Mouse (Mus musculus) embryonic facial prominence, embryonic 12.5 days (tissue): Measurements from ENCODE around the gene Rgsl1. TPM values are rescaled to one million over a fixed set of nuclear protein-coding genes. Genes with fewer than 3 reads are reported as not detected.
"Not testable (repeated sequence)": the region's sequence is repeated elsewhere in the genome, so short reads cannot be mapped to it uniquely, and the experiment has no call there.

Experiments used
- ATAC-seq: fragments of 200-750 bp; cut with Nextera tagmentation; 2 replicates; pipeline ENCODE4 v1.8.0; 2017; ENCODE audit not compliant: insufficient number of reproducible peaks, insufficient read depth, low FRiP score, low TSS enrichment
- H3K27ac ChIP-seq: fragments of 300-500 bp; sonication (generic); 2 replicates; pipeline ENCODE4 v1.5.1; 2016; ENCODE audit warnings: mild to moderate bottlenecking
- H3K27me3 ChIP-seq: fragments of 300-500 bp; sonication (generic); 2 replicates; pipeline ENCODE4 v1.6.1; 2016; ENCODE audit warnings: mild to moderate bottlenecking, moderate library complexity
- H3K36me3 ChIP-seq: fragments of 300-500 bp; sonication (generic); 2 replicates; pipeline ENCODE4 v1.6.1; 2016; ENCODE audit warnings: mild to moderate bottlenecking
- H3K4me1 ChIP-seq: fragments of 300-500 bp; sonication (generic); 2 replicates; pipeline ENCODE4 v1.6.1; 2016
- H3K4me2 ChIP-seq: fragments of 300-500 bp; sonication (generic); replicated peaks from 2 replicates; pipeline ENCODE4 v1.6.1; 2016; ENCODE audit warnings: mild to moderate bottlenecking, moderate library complexity
- H3K4me3 ChIP-seq: fragments of 300-500 bp; sonication (generic); 2 replicates; pipeline ENCODE4 v1.5.1; 2016; ENCODE audit warnings: mild to moderate bottlenecking
- H3K9ac ChIP-seq: fragments of 300-500 bp; sonication (generic); 2 replicates; pipeline ENCODE4 v1.6.1; 2016; ENCODE audit warnings: mild to moderate bottlenecking, moderate library complexity
- H3K9me3 ChIP-seq: fragments of 300-500 bp; sonication (generic); 2 replicates; pipeline ENCODE4 v1.6.1; 2016; ENCODE audit warnings: mild to moderate bottlenecking, moderate library complexity
- WGBS: fragments of 180-500 bp; shearing (Covaris S2); methylation state at CpG from one replicate; pipeline ENCODE4 v1.1.7; 2016; 5-methylcytosine and 5-hydroxymethylcytosine counted together
- polyA plus RNA-seq: library from polyadenylated mRNA; unstranded; fragments of >200 nt; fragmentation: Nextera tagmentation; extraction: Ambion mirVana; gene quantifications from 2 replicates; pipeline ENCODE4 v1.2.1, GENCODE M21; 2016

Rgsl1 gene
- 0.13 TPM in 1 of 2 replicates, not detected in the other for polyA plus RNA-seq

DNA sequence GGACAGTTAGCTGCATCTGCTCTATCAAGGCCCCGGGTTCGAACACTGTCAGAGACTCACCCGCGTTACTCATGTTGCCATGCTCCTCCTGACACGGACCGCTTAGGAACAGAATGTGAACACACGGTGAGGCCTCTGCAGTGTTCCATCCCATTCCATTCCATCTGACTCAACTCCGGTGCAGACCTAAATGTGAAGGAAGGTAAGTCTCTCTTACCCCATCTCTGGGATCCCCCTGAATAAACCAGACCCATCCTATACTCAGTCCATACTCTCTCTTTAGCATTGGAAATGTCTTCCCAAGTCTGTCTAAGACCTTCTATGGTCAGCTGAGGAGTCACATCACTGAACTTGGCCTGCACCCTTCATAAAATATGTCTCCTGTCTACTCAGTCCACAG is at the start of gene Rgsl1:
Gene Rgsl1 (minus strand): TSS at position 101 of the 400 bp plus-strand sequence.
- Histone ChIP-seq H3K36me3 (no peaks in the 10 kb centered on the region), H3K4me2 (no peak within 1 kb of the TSS), H3K9ac (no peak within 1 kb of the TSS), H3K9me3 (no peaks in the 10 kb centered on the region), H3K4me3 (no peak within 1 kb of the TSS), H3K27ac (no peak within 1 kb of the TSS), H3K27me3 (no peaks in the 10 kb centered on the region), H3K4me1 (no peaks in the 10 kb centered on the region)
- ATAC-seq: no peak
- 98% methylated on average over 8 of the region's 8 CpGs for WGBS

GRCm38 (mm10) chr1:153891442-153891841 is 47.5 kb upstream of the Rgsl1 start, which contains the start of gene Teddm1a:
Teddm1a (plus strand) TSS chr1:153891742.
- H3K4me2 ChIP-seq: no peak within 1 kb of the TSS
- 63% methylated on average over 4 of the region's 4 CpGs for WGBS
- H3K4me1 ChIP-seq: peaks cover 4% of the 10 kb centered on the region; the same call in 1 of the 2 replicates
- no peak within 1 kb of the TSS for H3K27ac ChIP-seq
- H3K36me3 ChIP-seq: no peaks in the 10 kb centered on the region
- H3K27me3 ChIP-seq: no peaks in the 10 kb centered on the region
- H3K4me3 ChIP-seq: no peak within 1 kb of the TSS
- no peak within 1 kb of the TSS for H3K9ac ChIP-seq
- ATAC-seq: no peak
- H3K9me3 ChIP-seq: no peaks in the 10 kb centered on the region

DNA sequence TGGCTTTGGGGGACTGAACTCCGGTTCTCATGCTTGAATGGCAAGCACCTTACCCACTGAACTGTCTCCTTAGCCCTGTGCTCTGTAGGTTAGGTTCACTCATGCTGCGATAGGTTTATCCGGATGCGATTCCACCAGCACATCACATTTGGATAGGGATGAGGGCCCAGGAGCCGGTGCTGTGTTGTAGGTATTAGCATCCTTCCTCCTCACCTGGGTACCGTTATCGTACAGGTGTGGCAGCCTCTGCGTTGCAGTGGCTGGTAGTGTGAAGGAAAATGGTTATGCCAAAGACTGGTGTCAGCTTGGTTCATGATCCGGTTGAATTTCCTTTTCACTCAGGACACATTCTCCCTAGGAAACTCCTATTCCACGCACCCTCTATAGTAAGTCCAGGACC is 46.2 kb upstream of the Rgsl1 start:
- Histone ChIP-seq H3K27me3 (no peaks in the 10 kb centered on the region), H3K9ac (no peak overlapping the region), H3K4me1 (peaks cover 6% of the 10 kb centered on the region; the same call in 1 of the 2 replicates), H3K9me3 (no peaks in the 10 kb centered on the region), H3K36me3 (no peaks in the 10 kb centered on the region), H3K27ac (no peak overlapping the region), H3K4me2 (no peak overlapping the region), H3K4me3 (no peak overlapping the region)
- no peak for ATAC-seq
- 93% methylated on average over 10 of the region's 10 CpGs for WGBS

DNA sequence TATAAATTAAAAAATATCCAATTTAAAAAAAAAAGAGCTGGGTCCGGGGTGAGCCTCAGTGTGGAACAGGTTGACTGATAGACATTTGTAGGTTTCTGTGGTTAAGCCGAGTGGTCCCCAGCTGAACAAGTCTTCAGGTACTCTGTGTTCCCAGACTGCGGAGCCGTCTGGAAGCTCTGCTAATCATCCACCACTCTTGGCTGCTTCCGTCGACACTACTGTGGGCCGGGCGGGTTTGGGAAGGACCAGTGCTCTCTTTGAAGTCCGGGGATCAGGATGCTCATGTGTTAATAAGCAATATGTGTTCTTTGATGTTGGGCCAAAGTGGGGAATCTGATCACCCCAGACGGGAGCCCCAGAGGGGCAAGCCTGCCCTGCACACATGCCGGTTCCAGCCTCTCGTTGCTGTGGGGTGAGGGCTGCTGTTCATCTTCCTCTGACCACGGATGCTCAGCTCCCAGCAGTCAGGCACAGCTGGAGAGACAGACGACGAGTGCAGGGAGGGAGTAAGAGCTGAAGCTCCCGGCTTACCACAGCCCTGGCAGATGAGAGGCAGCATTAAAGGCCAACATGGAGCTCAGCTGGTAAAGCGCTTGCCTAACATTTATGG is 42.2 kb upstream of the Rgsl1 start:
- H3K27ac ChIP-seq: no peak overlapping the region
- WGBS: 27% methylated on average over 17 of the region's 17 CpGs
- H3K4me1 ChIP-seq: peaks cover 6% of the 10 kb centered on the region; the same call in 1 of the 2 replicates
- no peak overlapping the region for H3K4me2 ChIP-seq
- no peak overlapping the region for H3K4me3 ChIP-seq
- ATAC-seq: no peak; the same call in 1 of the 2 replicates
- no peaks in the 10 kb centered on the region for H3K9me3 ChIP-seq
- no peaks in the 10 kb centered on the region for H3K36me3 ChIP-seq
- no peaks in the 10 kb centered on the region for H3K27me3 ChIP-seq
- no peak overlapping the region for H3K9ac ChIP-seq

- H3K4me2 ChIP-seq, H3K36me3 ChIP-seq, H3K27ac ChIP-seq, H3K4me1 ChIP-seq, H3K4me3 ChIP-seq, H3K9ac ChIP-seq, ATAC-seq, H3K27me3 ChIP-seq, H3K9me3 ChIP-seq: not testable (repeated sequence)
- WGBS: 95% methylated on average over 17 of the region's 17 CpGs
Observed at GRCm38 (mm10) chr1:153880391-153880790, 36.4 kb upstream of the Rgsl1 start.

GRCm38 (mm10) chr1:153874045-153874444 is 30.1 kb upstream of the Rgsl1 start, which contains the start of gene Teddm1b:
Teddm1b (plus strand) TSS chr1:153874345.
- H3K9me3 ChIP-seq: no peaks in the 10 kb centered on the region
- no peaks in the 10 kb centered on the region for H3K36me3 ChIP-seq
- no peak within 1 kb of the TSS for H3K27ac ChIP-seq
- H3K27me3 ChIP-seq: no peaks in the 10 kb centered on the region
- H3K4me2 ChIP-seq: no peak within 1 kb of the TSS
- no peak for ATAC-seq
- no peak within 1 kb of the TSS for H3K4me3 ChIP-seq
- no peaks in the 10 kb centered on the region for H3K4me1 ChIP-seq
- H3K9ac ChIP-seq: no peak within 1 kb of the TSS
- WGBS: 89% methylated on average over 6 of the region's 6 CpGs

DNA sequence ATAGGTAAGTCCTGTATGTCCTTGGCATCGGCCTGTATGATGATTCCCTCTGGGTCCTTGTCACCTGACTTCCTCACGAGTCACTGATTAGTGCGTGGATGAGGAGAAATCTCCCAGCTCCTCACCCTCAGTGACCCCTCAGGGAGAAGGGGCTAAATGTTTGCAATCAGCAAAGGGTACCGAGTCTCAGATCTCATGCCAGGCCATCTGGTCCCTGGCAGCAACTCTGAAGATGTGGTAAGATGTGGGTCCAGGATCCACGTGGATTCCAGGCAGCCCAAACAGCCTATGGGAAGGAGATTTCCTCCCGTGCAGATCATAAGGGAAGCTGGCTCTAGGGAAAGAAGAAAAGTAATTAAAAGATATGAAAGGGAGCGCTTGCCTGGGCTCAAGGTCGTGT is 12.0 kb upstream of the Rgsl1 start:
- Histone ChIP-seq H3K9ac (no peak overlapping the region), H3K4me3 (no peak overlapping the region), H3K27me3 (no peaks in the 10 kb centered on the region), H3K9me3 (no peaks in the 10 kb centered on the region), H3K27ac (no peak overlapping the region), H3K4me2 (no peak overlapping the region), H3K36me3 (no peaks in the 10 kb centered on the region), H3K4me1 (no peaks in the 10 kb centered on the region)
- WGBS: 69% methylated on average over 8 of the region's 8 CpGs
- ATAC-seq: no peak

- 70% methylated on average over 7 of the region's 7 CpGs for WGBS
- not testable (repeated sequence) for H3K4me2 ChIP-seq
Observed at GRCm38 (mm10) chr1:153852696-153853095, 8.8 kb upstream of the Rgsl1 start.

DNA sequence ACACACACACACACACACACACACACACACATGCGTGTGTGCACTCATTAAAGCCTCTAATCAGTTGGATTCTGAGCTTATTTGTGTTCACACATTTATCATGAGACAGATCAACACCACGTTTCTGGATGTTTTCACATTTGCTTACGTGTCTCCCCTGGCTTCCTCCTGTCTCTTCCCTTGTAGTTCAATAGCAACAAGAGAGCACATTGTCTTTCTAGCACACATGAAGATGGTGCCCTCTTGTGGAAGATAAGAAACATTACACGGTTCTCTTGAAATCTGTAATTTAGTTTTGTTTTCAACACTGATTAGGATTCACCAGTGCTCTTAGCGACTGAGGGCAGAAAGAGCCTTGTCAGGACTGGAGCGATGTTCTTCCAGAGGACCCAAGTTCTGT is 2.9 kb upstream of the Rgsl1 start:
- no peaks in the 10 kb centered on the region for H3K36me3 ChIP-seq
- H3K9ac ChIP-seq: no peak overlapping the region
- no peak overlapping the region for H3K4me3 ChIP-seq
- no peaks in the 10 kb centered on the region for H3K9me3 ChIP-seq
- H3K4me1 ChIP-seq: no peaks in the 10 kb centered on the region
- WGBS: 29% methylated on average over 6 of the region's 6 CpGs
- no peak overlapping the region for H3K4me2 ChIP-seq
- H3K27ac ChIP-seq: no peak overlapping the region
- H3K27me3 ChIP-seq: no peaks in the 10 kb centered on the region
- no peak for ATAC-seq

More at GRCm38 (mm10) chr1:153852696-153853095, 8.8 kb upstream of the Rgsl1 start:
- H3K36me3 ChIP-seq, H3K27me3 ChIP-seq, H3K9me3 ChIP-seq, H3K27ac ChIP-seq, ATAC-seq, H3K4me1 ChIP-seq, H3K4me3 ChIP-seq, H3K9ac ChIP-seq: not testable (repeated sequence)

DNA sequence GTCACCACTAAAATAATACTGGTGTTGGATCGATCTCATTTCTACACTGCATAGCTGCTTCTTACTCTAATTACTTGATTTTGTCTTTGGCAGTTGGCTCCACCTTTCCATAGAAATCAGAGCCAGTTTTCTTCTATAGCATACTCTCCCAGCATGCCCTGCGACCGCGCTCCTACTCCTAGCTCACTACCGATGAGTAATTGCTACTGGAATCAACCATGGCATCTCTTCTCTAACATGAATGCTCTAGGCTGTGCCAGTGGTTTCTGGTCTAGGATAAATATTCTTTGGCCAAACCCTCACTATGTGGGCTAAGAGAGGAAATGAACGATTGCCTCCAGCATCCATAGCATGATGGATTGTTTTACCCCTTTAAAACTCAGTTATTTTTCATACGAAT is 2.5 kb upstream of the Rgsl1 start:
- H3K4me3 ChIP-seq: no peak overlapping the region
- no peaks in the 10 kb centered on the region for H3K4me1 ChIP-seq
- no peak overlapping the region for H3K27ac ChIP-seq
- H3K9ac ChIP-seq: no peak overlapping the region
- H3K9me3 ChIP-seq: no peaks in the 10 kb centered on the region
- H3K27me3 ChIP-seq: no peaks in the 10 kb centered on the region
- WGBS: 89% methylated on average over 7 of the region's 7 CpGs
- no peaks in the 10 kb centered on the region for H3K36me3 ChIP-seq
- no peak for ATAC-seq
- H3K4me2 ChIP-seq: no peak overlapping the region

GRCm38 (mm10) chr1:153842121-153842740 is 1.7 kb downstream of the Rgsl1 start:
- H3K4me2 ChIP-seq: no peak overlapping the region
- WGBS: 78% methylated on average over 11 of the region's 11 CpGs
- ATAC-seq: no peak

DNA sequence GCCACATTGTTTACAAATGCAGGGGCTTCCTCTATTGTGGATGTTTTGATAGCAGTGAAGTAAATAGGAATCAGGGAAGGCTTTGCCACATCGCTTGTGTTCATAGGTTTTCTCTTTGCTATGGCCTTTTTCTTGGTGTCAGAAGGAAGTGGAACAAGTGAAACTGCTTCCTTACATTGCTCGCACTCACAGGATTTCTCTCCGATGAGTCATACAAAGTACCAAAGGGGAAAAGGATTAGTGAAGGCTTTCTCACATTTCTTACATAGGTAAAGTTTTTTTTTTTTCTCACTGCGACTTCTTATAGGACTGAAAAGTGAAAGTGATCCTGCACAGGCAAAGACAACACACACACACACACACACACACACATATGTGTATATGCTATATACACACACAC is 7.9 kb downstream of the Rgsl1 start:
- no peak overlapping the region for H3K9ac ChIP-seq
- H3K4me1 ChIP-seq: no peaks in the 10 kb centered on the region
- no peak overlapping the region for H3K27ac ChIP-seq
- no peak overlapping the region for H3K4me3 ChIP-seq
- no peaks in the 10 kb centered on the region for H3K27me3 ChIP-seq
- no peak for ATAC-seq
- H3K4me2 ChIP-seq: no peak overlapping the region
- no peaks in the 10 kb centered on the region for H3K36me3 ChIP-seq
- 76% methylated on average over 4 of the region's 4 CpGs for WGBS
- no peaks in the 10 kb centered on the region for H3K9me3 ChIP-seq

More at GRCm38 (mm10) chr1:153842121-153842740, 1.7 kb downstream of the Rgsl1 start:
- Histone ChIP-seq H3K9ac (no peak overlapping the region), H3K4me3 (no peak overlapping the region), H3K36me3 (no peaks in the 10 kb centered on the region), H3K4me1 (no peaks in the 10 kb centered on the region), H3K27me3 (no peaks in the 10 kb centered on the region), H3K27ac (no peak overlapping the region), H3K9me3 (no peaks in the 10 kb centered on the region)
